ENCODE assay signal across 8 mouse cellular contexts in the genomic region with DNA sequence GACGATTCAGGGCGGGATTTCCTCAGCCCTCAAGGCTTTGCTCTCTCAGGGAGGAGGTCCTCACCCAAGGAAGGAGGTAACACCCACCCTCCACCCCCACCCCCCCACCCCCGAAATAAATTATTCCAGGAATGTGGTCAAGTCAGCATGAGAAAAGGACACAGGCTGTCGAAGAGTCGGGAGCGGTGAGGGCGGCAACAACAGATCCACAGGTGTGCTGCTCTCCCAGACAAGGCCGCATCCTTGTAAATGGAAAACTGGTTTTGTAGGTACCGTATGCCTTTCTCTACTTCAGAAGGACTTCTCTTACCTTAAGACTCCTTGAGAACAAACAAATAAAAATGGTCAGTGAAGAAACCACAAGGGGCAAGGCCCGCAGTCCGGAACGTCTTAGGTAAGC. TPM values are rescaled to one million over a fixed set of nuclear protein-coding genes. Genes with fewer than 3 reads are reported as not detected.
DNase-seq lines count a peak whose midpoint lies in the region; ATAC-seq and TF ChIP-seq lines count a peak whose summit lies in the region.

A gene (plus strand): TSS at position 200 of the 400 bp plus-strand sequence.

- no peak for TF ChIP-seq EP300 in liver, embryonic 14.5 days (IDR thresholded peaks at IDR 0.05; ENCODE audit: low read depth)

- no peak for ATAC-seq in forebrain, embryonic 16.5 days
- no peak for ATAC-seq in hindbrain, embryonic 12.5 days (ENCODE audit: low FRiP score)
- ATAC-seq in liver, embryonic 14.5 days (ENCODE audit: insufficient read depth), result no peak
- no peak for ATAC-seq in stomach, embryonic 16.5 days (ENCODE audit: insufficient read depth, low FRiP score)

- H3K27ac ChIP-seq in forebrain, embryonic 16.5 days (ENCODE audit: low read length), result no peak within 1 kb of the TSS
- no peak within 1 kb of the TSS for H3K27ac ChIP-seq in hindbrain, embryonic 12.5 days
- no peak within 1 kb of the TSS for H3K27ac ChIP-seq in liver, embryonic 14.5 days
- no peak within 1 kb of the TSS for H3K27ac ChIP-seq in stomach, embryonic 16.5 days (ENCODE audit: low read length)

- H3K9ac ChIP-seq in forebrain, embryonic 16.5 days (replicated peaks; ENCODE audit: low read depth, low read length), result no peak within 1 kb of the TSS
- H3K9ac ChIP-seq in hindbrain, embryonic 12.5 days, result no peak within 1 kb of the TSS
- no peak within 1 kb of the TSS for H3K9ac ChIP-seq in liver, embryonic 14.5 days (replicated peaks)
- H3K9ac ChIP-seq in stomach, embryonic 16.5 days (ENCODE audit: low read length), result no peak within 1 kb of the TSS

- H3K4me1 ChIP-seq in forebrain, embryonic 16.5 days (replicated peaks; ENCODE audit: control insufficient read depth, insufficient read depth, low read length), result no peaks in the 10 kb centered on the region
- peaks cover 6% of the 10 kb centered on the region; the same call in 1 of the 2 replicates for H3K4me1 ChIP-seq in hindbrain, embryonic 12.5 days
- H3K4me1 ChIP-seq in liver, embryonic 14.5 days (replicated peaks; ENCODE audit: control insufficient read depth in 2 of 2, insufficient read depth in 2 of 2, low read length in 1 of 2), result no peaks in the 10 kb centered on the region
- H3K4me1 ChIP-seq in stomach, embryonic 16.5 days (ENCODE audit: control insufficient read depth, insufficient read depth, low read length), result no peaks in the 10 kb centered on the region

- H3K9me3 ChIP-seq in forebrain, embryonic 16.5 days (ENCODE audit: control insufficient read depth, low read length), result no peaks in the 10 kb centered on the region
- H3K9me3 ChIP-seq in hindbrain, embryonic 12.5 days (replicated peaks), result no peaks in the 10 kb centered on the region
- no peaks in the 10 kb centered on the region for H3K9me3 ChIP-seq in liver, embryonic 14.5 days (ENCODE audit: control insufficient read depth, low read length)
- H3K9me3 ChIP-seq in stomach, embryonic 16.5 days (replicated peaks; ENCODE audit: control insufficient read depth, low read length), result no peaks in the 10 kb centered on the region

- H3K36me3 ChIP-seq in forebrain, embryonic 16.5 days (ENCODE audit: control insufficient read depth, insufficient read depth), result no peaks in the 10 kb centered on the region
- no peaks in the 10 kb centered on the region for H3K36me3 ChIP-seq in hindbrain, embryonic 12.5 days
- H3K36me3 ChIP-seq in liver, embryonic 14.5 days (replicated peaks; ENCODE audit: control insufficient read depth, insufficient read depth, low read depth), result no peaks in the 10 kb centered on the region
- no peaks in the 10 kb centered on the region for H3K36me3 ChIP-seq in stomach, embryonic 16.5 days (ENCODE audit: control insufficient read depth, insufficient read depth, low read length)

- DNase-seq in embryo, embryonic 9.5 days (ENCODE audit: extremely low spot score), result peak; percentile 7
- no peak for DNase-seq in embryo, embryonic 10 days (ENCODE audit: low spot score)
- DNase-seq in ZHBTc4 (ENCODE audit: low read depth, low spot score), result peak; percentile 94
- DNase-seq in liver, embryonic 14.5 days (ENCODE audit: low read depth in 3 of 3, low spot score in 3 of 3), result no peak
- no peak for DNase-seq in urinary bladder, adult 18-20 months (ENCODE audit: low spot score in 2 of 2)

- no peaks in the 10 kb centered on the region for H3K27me3 ChIP-seq in forebrain, embryonic 16.5 days (replicated peaks; ENCODE audit: control insufficient read depth, insufficient read depth, low read length)
- H3K27me3 ChIP-seq in hindbrain, embryonic 12.5 days, result no peaks in the 10 kb centered on the region
- H3K27me3 ChIP-seq in liver, embryonic 14.5 days (ENCODE audit: control insufficient read depth, insufficient read depth, low read length), result no peaks in the 10 kb centered on the region
- no peaks in the 10 kb centered on the region for H3K27me3 ChIP-seq in stomach, embryonic 16.5 days (ENCODE audit: control insufficient read depth, insufficient read depth, low read length)

- no peak within 1 kb of the TSS for H3K4me3 ChIP-seq in forebrain, embryonic 16.5 days (replicated peaks; ENCODE audit: low read length)
- H3K4me3 ChIP-seq in hindbrain, embryonic 12.5 days, result no peak within 1 kb of the TSS
- H3K4me3 ChIP-seq in liver, embryonic 14.5 days (ENCODE audit: insufficient read depth in 1 of 2, low read depth in 2 of 2, low read length in 2 of 2), result no peak within 1 kb of the TSS
- H3K4me3 ChIP-seq in stomach, embryonic 16.5 days (replicated peaks; ENCODE audit: low read length), result no peak within 1 kb of the TSS

- no peak within 1 kb of the TSS for H3K4me2 ChIP-seq in forebrain, embryonic 16.5 days (ENCODE audit: low read length)
- no peak within 1 kb of the TSS for H3K4me2 ChIP-seq in hindbrain, embryonic 12.5 days (replicated peaks)
- H3K4me2 ChIP-seq in liver, embryonic 14.5 days (ENCODE audit: low read depth), result no peak within 1 kb of the TSS
- no peak within 1 kb of the TSS for H3K4me2 ChIP-seq in stomach, embryonic 16.5 days (ENCODE audit: low read depth, low read length)

- TF ChIP-seq CTCF in liver, embryonic 14.5 days (IDR thresholded peaks at IDR 0.05; ENCODE audit: low read depth), result no peak

- 27% methylated on average over 12 of the region's 12 CpGs for WGBS in forebrain, embryonic 16.5 days
- 18% methylated on average over 12 of the region's 12 CpGs for WGBS in hindbrain, embryonic 12.5 days
- WGBS in liver, embryonic 14.5 days (ENCODE audit: insufficient replicate concordance), result 56% methylated on average over 12 of the region's 12 CpGs
- WGBS in stomach, embryonic 16.5 days, result 32% methylated on average over 12 of the region's 12 CpGs

RNA-seq across cellular contexts. Expression of the gene that starts here (rescaled TPM):
- 291 and 315 TPM in 2 replicates for polyA plus RNA-seq in forebrain, embryonic 16.5 days (2015; fragmentation: Nextera tagmentation; extraction: Ambion mirVana)
- polyA plus RNA-seq in hindbrain, embryonic 12.5 days (2016; fragmentation: Nextera tagmentation; extraction: Ambion mirVana), result 404 and 432 TPM in 2 replicates
- 125 and 336 TPM in 2 replicates for polyA plus RNA-seq in liver, embryonic 14.5 days (2012; rRNA removed)
- 339 and 380 TPM in 2 replicates for polyA plus RNA-seq in liver, embryonic 14.5 days (2014; fragmentation: Nextera tagmentation; extraction: Ambion mirVana)
- polyA plus RNA-seq in stomach, embryonic 16.5 days (2015; fragmentation: Nextera tagmentation; extraction: Ambion mirVana), result 277 and 295 TPM in 2 replicates

Comparison
In these comparisons a context has a peak if more than half of its experiments do, and no peak if none do; other contexts are left out.
1. DNase-seq: peak in embryo, embryonic 9.5 days (single experiment) and ZHBTc4 (single experiment); none in embryo, embryonic 10 days (single experiment), liver, embryonic 14.5 days (0 of 3) and urinary bladder, adult 18-20 months (0 of 2).